Mouse (Mus musculus): ENCODE measurements around the gene Kif5a.

Kif5a gene

GRCm38 (mm10) chr10:127266112-127267091, 3.3 kb upstream of the Kif5a start, which contains the start of gene Dctn2:
Gene Dctn2 (plus strand): TSS chr10:127266368.
- DNase-seq (ENCODE audit: extremely low spot score, low spot score) = peak; percentile 91

- no peak for DNase-seq (ENCODE audit: extremely low spot score, low spot score)
Measured at GRCm38 (mm10) chr10:127265727-127266111, 2.6 kb upstream of the Kif5a start.

GRCm38 (mm10) chr10:127264971-127265370, 1.8 kb upstream of the Kif5a start:
- DNase-seq (ENCODE audit: extremely low spot score, low spot score) = no peak

- no peak for DNase-seq (ENCODE audit: extremely low spot score, low spot score)
Measured at GRCm38 (mm10) chr10:127264336-127264735, 1.2 kb upstream of the Kif5a start.

- no peak for DNase-seq (ENCODE audit: extremely low spot score, low spot score)
Measured at GRCm38 (mm10) chr10:127263631-127264030, 483 bp upstream of the Kif5a start.

GRCm38 (mm10) chr10:127261706-127262547, 1.2 kb downstream of the Kif5a start:
- no peak for DNase-seq (ENCODE audit: extremely low spot score, low spot score)

GRCm38 (mm10) chr10:127258489-127258888, 4.7 kb downstream of the Kif5a start:
- no peak for DNase-seq (ENCODE audit: extremely low spot score, low spot score)

- no peak for DNase-seq (ENCODE audit: extremely low spot score, low spot score)
Measured at GRCm38 (mm10) chr10:127257790-127258189, 5.4 kb downstream of the Kif5a start.

- DNase-seq (ENCODE audit: extremely low spot score, low spot score) = peak; percentile 70
Measured at GRCm38 (mm10) chr10:127255625-127256345, 7.4 kb downstream of the Kif5a start.

GRCm38 (mm10) chr10:127250810-127251209, 12.3 kb downstream of the Kif5a start:
- no peak for DNase-seq (ENCODE audit: extremely low spot score, low spot score)

- DNase-seq (ENCODE audit: extremely low spot score, low spot score) = no peak
Measured at GRCm38 (mm10) chr10:127238241-127238824, 24.8 kb downstream of the Kif5a start.

GRCm38 (mm10) chr10:127236541-127236940, 26.6 kb downstream of the Kif5a start:
- DNase-seq (ENCODE audit: extremely low spot score, low spot score) = no peak

- DNase-seq (ENCODE audit: extremely low spot score, low spot score) = no peak
Measured at GRCm38 (mm10) chr10:127233141-127233540, 30.0 kb downstream of the Kif5a start.

- DNase-seq (ENCODE audit: extremely low spot score, low spot score) = no peak
Measured at GRCm38 (mm10) chr10:127231741-127232140, 31.4 kb downstream of the Kif5a start.

GRCm38 (mm10) chr10:127230693-127231092, 32.5 kb downstream of the Kif5a start:
- no peak for DNase-seq (ENCODE audit: extremely low spot score, low spot score)

GRCm38 (mm10) chr10:127228897-127229296, 34.3 kb downstream of the Kif5a start:
- DNase-seq (ENCODE audit: extremely low spot score, low spot score) = peak; percentile 36

- DNase-seq (ENCODE audit: extremely low spot score, low spot score) = no peak
Measured at GRCm38 (mm10) chr10:127227163-127227562, 36.0 kb downstream of the Kif5a start.

- no peak for DNase-seq (ENCODE audit: extremely low spot score, low spot score)
Measured at GRCm38 (mm10) chr10:127226318-127226895, 36.7 kb downstream of the Kif5a start.

- no peak for DNase-seq (ENCODE audit: extremely low spot score, low spot score)
Measured at GRCm38 (mm10) chr10:127225732-127226131, 37.4 kb downstream of the Kif5a start.

GRCm38 (mm10) chr10:127225213-127225612, 37.9 kb downstream of the Kif5a start:
- DNase-seq (ENCODE audit: extremely low spot score, low spot score) = no peak

GRCm38 (mm10) chr10:127218339-127218738, 44.8 kb downstream of the Kif5a start:
- DNase-seq (ENCODE audit: extremely low spot score, low spot score) = no peak

All from neural tube, embryonic 10.5 days (tissue).